Mouse (Mus musculus) C2C12 (cell line): ENCODE measurements around the gene Aph1b. TPM values are rescaled to one million over a fixed set of nuclear protein-coding genes. Genes with fewer than 3 reads are reported as not detected.
"Not testable (repeated sequence)": the region's sequence is repeated elsewhere in the genome, so short reads cannot be mapped to it uniquely, and the experiment has no call there.

Experiments
- H3K27me3 ChIP-seq: one replicate; pipeline ENCODE4 v1.6.1; 2011; ENCODE audit not compliant: control insufficient read depth, insufficient read depth, insufficient read length
- H3K36me3 ChIP-seq: one replicate; pipeline ENCODE4 v1.6.1; 2011; ENCODE audit not compliant: control insufficient read depth, insufficient read depth
- H3K4me3 ChIP-seq: one replicate; pipeline ENCODE4 v1.5.1; 2011; ENCODE audit warnings: mild to moderate bottlenecking, control low read depth; ENCODE audit not compliant: poor library complexity, insufficient read depth, severe bottlenecking
- H3K79me2 ChIP-seq: one replicate; pipeline ENCODE4 v1.6.1; 2011; ENCODE audit not compliant: control insufficient read depth, insufficient read depth
- H3K79me3 ChIP-seq: one replicate; pipeline ENCODE4 v1.6.1; 2011; ENCODE audit warnings: low read depth, control low read depth
- H3ac ChIP-seq: one replicate; pipeline ENCODE3; 2011; ENCODE audit warnings: low read depth; ENCODE audit not compliant: control insufficient read depth, insufficient read length
- CEBPB ChIP-seq: IDR thresholded peaks from one replicate; pipeline ENCODE4 v1.6.1; 2011; ENCODE audit warnings: low read depth, mild to moderate bottlenecking, control low read depth, moderate library complexity
- CTCF ChIP-seq: IDR thresholded peaks from one replicate; pipeline ENCODE4 v1.5.1; 2011; ENCODE audit not compliant: control insufficient read depth, insufficient read depth, insufficient read length
- FOSL1 ChIP-seq: IDR thresholded peaks from one replicate; pipeline ENCODE4 v1.8.0; 2011; ENCODE audit warnings: mild to moderate bottlenecking, low read length; ENCODE audit not compliant: poor library complexity, insufficient read depth, severe bottlenecking
- MAX ChIP-seq: IDR thresholded peaks from one replicate; pipeline ENCODE4 v1.6.1; 2011; ENCODE audit warnings: mild to moderate bottlenecking, control low read depth
- MYOD1 ChIP-seq: IDR thresholded peaks from one replicate; pipeline ENCODE4 v1.6.1; 2011; ENCODE audit warnings: low read depth; ENCODE audit not compliant: control insufficient read depth, insufficient read length
- MYOG ChIP-seq: IDR thresholded peaks from one replicate; pipeline ENCODE4 v1.6.1; 2011; ENCODE audit not compliant: control insufficient read depth, insufficient read length; ENCODE audit errors: extremely low read depth
- USF1 ChIP-seq: IDR thresholded peaks from one replicate; pipeline ENCODE4 v1.6.1; 2011; ENCODE audit warnings: low read depth, mild to moderate bottlenecking, control low read depth, moderate library complexity
- polyA plus RNA-seq: library from polyadenylated mRNA; unstranded; fragments of >200 nt; fragmentation: generic; extraction: Trizol; gene quantifications from one replicate; pipeline ENCODE4 v1.2.1, GENCODE M21; 2012; ENCODE audit warnings: missing spikeins

Aph1b gene
- polyA plus RNA-seq, 1 experiment, result 3.2 TPM

DNA sequence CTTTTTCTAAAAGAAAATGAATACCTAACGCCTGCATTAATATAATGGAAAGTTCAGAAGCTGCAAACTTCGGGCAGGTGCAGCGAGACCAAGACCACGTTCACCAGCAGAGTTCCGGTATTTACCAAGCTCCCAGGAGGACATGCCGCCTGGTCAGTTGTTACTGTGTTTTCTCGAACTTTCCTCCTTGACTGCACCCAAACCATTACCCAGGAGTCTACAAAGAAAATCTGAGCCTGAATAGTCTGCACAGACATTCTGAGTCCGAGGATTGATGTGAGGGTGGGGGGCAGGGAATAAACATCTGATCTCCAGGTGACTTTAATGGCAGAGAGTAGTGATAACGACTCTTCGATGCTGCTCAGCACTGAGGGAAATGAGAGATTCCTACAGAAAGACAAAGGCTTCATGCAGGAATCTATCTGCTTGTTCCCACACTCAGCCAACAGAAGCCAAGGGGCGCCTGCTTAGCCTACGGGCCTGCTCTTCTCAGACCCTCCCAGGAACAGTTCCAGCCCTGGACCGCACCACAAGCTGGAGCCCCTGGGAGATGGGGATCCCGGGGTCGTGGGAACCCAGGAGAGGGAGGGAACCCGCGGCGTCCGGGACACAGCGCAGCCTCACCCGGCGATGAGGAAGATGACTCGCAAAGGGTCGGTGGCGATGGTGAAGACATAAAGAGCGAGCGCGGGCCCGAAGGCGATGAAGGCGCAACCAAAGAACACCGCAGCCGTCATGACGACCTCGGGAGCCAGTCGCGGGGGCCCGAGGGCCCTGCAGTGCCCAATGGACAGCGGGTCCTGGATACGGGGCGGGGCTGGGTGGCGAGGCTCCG, 444 bp downstream of the Aph1b start:
- Histone ChIP-seq H3K27me3 (no peaks in the 10 kb centered on the region), H3K79me3 (no peaks in the 10 kb centered on the region), H3K4me3 (peak overlapping the region; percentile 47), H3ac (peak overlapping the region; percentile 68), H3K36me3 (no peaks in the 10 kb centered on the region), H3K79me2 (no peaks in the 10 kb centered on the region)
- TF ChIP-seq CTCF (no peak), FOSL1 (no peak), MYOD1 (no peak), CEBPB (no peak)

GRCm38 (mm10) chr9:66787821-66788220, 7.5 kb downstream of the Aph1b start:
- no peak for TF ChIP-seq CTCF
- TF ChIP-seq MAX, result no peak
- no peak for TF ChIP-seq MYOG
- no peak for TF ChIP-seq CEBPB
- TF ChIP-seq USF1, result no peak
- Histone ChIP-seq H3K4me3 (no peak overlapping the region), H3K36me3 (no peaks in the 10 kb centered on the region), H3ac (no peak overlapping the region), H3K79me2 (no peaks in the 10 kb centered on the region), H3K79me3 (no peaks in the 10 kb centered on the region), H3K27me3 (no peaks in the 10 kb centered on the region)

DNA sequence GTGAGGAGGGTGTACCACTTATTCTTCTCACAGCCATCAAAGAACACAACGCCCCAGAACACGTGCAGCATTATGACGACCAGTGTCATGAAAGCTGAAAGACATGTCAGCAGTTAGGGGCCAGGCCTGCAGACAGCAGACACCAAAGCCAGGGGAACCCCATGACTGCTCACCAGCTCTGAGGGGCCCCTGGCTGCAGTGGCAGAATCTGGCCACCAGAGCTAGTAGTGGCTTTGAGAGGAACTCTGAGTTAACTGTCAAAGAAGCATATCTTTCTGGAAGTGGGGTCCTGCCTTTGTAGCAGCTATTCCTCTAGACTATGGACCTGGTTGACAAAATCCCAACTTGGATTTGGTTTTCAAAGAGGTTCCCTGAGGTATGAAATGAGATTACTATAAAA, 10.7 kb downstream of the Aph1b start:
- H3K27me3 ChIP-seq, result not testable (repeated sequence)

GRCm38 (mm10) chr9:66770701-66771100, 24.6 kb downstream of the Aph1b start:
- no peaks in the 10 kb centered on the region for H3K27me3 ChIP-seq
- no peaks in the 10 kb centered on the region for H3K36me3 ChIP-seq
- H3K4me3 ChIP-seq, result no peak overlapping the region
- H3K79me3 ChIP-seq, result no peaks in the 10 kb centered on the region
- TF ChIP-seq MYOD1 (no peak), MYOG (no peak), FOSL1 (no peak), MAX (no peak), CTCF (no peak), USF1 (no peak), CEBPB (no peak)
- no peak overlapping the region for H3ac ChIP-seq
- H3K79me2 ChIP-seq, result no peaks in the 10 kb centered on the region

More for the DNA sequence above, 10.7 kb downstream of the Aph1b start:
- not testable (repeated sequence) for H3K79me3 ChIP-seq, H3K4me3 ChIP-seq, H3K36me3 ChIP-seq, H3K79me2 ChIP-seq, H3ac ChIP-seq

DNA sequence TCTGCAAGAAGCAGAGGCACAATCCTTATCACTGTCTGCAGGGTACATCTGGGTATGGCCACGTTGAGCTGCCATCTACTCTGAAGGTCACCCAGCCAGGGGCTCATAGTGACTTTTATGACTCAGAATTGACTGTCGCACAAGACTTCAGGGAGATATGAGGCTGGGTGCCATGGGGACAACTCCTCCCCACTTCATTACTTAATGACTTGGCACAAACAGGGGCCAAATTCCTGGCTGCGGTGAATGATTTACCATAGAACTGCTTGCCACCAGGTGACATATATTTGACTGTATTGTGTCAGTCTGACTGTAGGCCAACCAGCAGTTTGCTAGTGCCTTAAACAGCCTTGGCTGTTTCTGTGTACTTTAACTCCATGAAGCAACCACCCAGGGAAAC, 26.0 kb downstream of the Aph1b start:
- H3ac ChIP-seq, result no peak overlapping the region
- no peaks in the 10 kb centered on the region for H3K27me3 ChIP-seq
- H3K36me3 ChIP-seq, result no peaks in the 10 kb centered on the region
- TF ChIP-seq MYOD1, result no peak
- no peak for TF ChIP-seq USF1
- TF ChIP-seq MAX, result no peak
- no peak for TF ChIP-seq MYOG
- TF ChIP-seq FOSL1, result no peak
- H3K4me3 ChIP-seq, result no peak overlapping the region
- H3K79me2 ChIP-seq, result no peaks in the 10 kb centered on the region
- no peaks in the 10 kb centered on the region for H3K79me3 ChIP-seq

GRCm38 (mm10) chr9:66768721-66769120, 26.6 kb downstream of the Aph1b start:
- Histone ChIP-seq H3ac (no peak overlapping the region), H3K4me3 (no peak overlapping the region), H3K36me3 (no peaks in the 10 kb centered on the region), H3K79me2 (no peaks in the 10 kb centered on the region), H3K27me3 (no peaks in the 10 kb centered on the region), H3K79me3 (no peaks in the 10 kb centered on the region)
- no peak for TF ChIP-seq USF1
- TF ChIP-seq MYOD1, result no peak
- no peak for TF ChIP-seq FOSL1
- TF ChIP-seq MAX, result no peak
- TF ChIP-seq CTCF, result no peak
- no peak for TF ChIP-seq MYOG
- TF ChIP-seq CEBPB, result no peak
